Mouse (Mus musculus) testis, postnatal 14 days (tissue): Measurements from ENCODE around the gene Ube2c.
A peak's percentile ranks its signal among the peaks of the same experiment; 100 is the strongest.

Source experiments
- DNase-seq: peaks from one replicate; pipeline ENCODE4 v3.0.0; 2021; ENCODE audit warnings: low spot score

Ube2c gene

DNA sequence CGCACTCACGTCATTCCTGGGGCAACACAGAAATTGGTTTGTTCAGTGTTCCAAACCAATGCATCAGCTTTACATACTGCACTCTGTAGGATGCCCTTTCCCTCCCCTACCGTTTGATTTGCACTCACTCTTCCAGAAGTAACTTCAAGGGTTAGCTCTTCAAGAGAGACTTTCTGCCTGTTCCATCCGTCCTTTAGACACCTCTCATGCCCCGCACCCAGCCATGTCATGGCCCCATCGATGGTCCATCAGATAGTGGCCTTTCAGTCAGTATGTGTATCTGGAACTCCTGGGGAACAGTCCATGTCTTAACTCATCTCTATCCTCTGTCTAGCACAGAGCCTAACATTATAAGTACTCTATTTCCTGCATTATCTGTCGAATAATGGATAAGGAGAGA lies 7.1 kb upstream of the Ube2c start:
- no peak for DNase-seq

GRCm38 (mm10) chr2:164765841-164766240 lies 3.9 kb upstream of the Ube2c start:
- DNase-seq: no peak

DNA sequence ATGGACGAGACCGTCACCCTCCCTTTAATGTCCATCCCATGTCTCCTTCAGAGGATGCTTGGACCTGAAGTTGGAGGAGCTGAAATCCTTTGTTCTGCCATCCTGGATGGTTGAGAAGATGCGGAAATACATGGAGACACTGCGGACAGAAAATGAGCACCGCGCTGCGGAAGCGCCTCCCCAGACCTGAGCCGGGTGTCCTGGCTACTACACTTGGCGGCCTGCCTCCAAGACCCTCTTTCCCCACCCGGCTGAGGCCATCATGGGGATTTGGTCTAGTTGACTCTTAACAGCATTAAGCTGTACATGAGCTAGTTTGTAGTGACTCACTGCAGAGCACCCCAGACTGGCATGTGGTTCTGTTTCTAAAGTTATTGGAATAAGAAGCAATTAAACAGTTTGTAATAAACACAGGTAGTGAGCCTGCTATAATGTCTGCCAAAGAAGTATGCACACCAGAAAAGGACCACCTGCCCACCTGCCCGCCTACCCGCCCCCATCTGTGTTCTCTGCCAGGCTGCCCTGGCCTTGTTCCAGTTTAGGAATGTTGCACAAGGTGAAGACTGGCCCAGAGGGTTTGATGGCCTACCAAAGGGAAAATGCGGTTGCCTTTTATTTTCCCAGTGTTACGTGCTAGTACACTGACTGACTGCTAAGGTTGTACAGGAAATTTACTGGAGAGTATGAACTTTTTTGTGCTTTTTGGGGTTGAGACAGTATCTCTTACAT lies 1.7 kb upstream of the Ube2c start:
- DNase-seq: no peak

- no peak for DNase-seq
Measured at GRCm38 (mm10) chr2:164770279-164770678, 581 bp downstream of the Ube2c start.

GRCm38 (mm10) chr2:164771123-164771522 lies 1.4 kb downstream of the Ube2c start:
- no peak for DNase-seq

GRCm38 (mm10) chr2:164773229-164773988 lies 3.7 kb downstream of the Ube2c start:
- DNase-seq: no peak

- DNase-seq: no peak
Measured at GRCm38 (mm10) chr2:164773989-164774364, 4.3 kb downstream of the Ube2c start.

DNA sequence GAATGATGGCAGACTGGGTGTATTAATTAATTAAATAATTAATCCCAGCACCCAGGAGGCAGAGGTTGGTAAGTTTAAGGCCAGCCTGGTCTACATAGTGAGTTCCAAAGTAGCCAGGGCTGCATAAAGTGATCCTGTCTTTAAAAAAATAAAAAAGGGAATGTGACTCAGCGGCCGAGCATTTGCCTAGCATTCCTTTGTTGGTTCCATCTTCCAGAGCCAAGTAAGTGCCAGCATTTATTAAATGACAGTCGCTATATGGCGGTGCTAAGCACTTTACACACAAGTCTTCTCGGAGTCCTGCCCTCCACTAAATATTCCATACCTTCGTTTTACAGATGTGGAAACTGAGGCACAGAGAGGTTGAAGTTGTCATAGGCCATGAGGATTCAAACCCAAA lies 6.4 kb downstream of the Ube2c start:
- DNase-seq: no peak

GRCm38 (mm10) chr2:164776801-164777200 lies 7.1 kb downstream of the Ube2c start:
- no peak for DNase-seq

DNA sequence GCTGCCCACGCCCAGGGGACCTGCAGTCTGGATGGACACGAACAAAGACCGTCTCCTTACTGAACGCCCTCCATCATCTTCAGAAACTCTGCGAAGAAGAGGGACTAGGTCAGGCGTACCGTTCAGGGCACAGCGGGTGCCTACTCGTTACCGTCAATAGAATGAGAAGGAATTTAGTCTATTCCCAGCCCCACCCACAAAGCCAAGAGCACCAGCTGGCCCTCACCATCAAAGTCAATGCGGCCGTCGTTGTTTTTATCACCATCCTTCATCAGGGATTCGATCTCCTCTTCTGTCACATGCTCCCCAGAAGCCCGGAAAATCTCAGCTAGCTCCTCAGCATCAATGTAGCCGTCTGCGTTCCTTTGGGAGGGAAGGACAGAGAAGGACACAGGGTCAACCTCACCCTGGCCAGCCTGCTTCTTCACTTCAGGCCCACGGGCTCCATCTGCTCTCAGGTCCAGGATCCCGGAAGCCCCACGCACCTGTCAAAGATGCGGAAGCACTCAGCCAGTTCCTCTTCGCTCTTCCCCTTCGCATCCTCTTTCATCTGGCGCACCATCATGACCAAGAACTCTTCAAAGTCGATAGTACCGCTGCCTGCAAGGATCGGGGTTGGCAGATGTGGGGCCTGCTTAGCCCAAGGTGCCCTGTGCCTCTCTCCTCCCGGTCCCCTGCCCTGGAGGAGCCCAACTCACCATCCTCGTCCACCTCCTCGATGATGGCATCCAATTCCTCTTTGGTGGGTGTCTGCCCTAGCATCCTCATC lies 7.7 kb downstream of the Ube2c start:
- DNase-seq: no peak

GRCm38 (mm10) chr2:164778015-164778287 lies 8.3 kb downstream of the Ube2c start:
- no peak for DNase-seq

GRCm38 (mm10) chr2:164778809-164779208 lies 9.1 kb downstream of the Ube2c start:
- DNase-seq: no peak

DNA sequence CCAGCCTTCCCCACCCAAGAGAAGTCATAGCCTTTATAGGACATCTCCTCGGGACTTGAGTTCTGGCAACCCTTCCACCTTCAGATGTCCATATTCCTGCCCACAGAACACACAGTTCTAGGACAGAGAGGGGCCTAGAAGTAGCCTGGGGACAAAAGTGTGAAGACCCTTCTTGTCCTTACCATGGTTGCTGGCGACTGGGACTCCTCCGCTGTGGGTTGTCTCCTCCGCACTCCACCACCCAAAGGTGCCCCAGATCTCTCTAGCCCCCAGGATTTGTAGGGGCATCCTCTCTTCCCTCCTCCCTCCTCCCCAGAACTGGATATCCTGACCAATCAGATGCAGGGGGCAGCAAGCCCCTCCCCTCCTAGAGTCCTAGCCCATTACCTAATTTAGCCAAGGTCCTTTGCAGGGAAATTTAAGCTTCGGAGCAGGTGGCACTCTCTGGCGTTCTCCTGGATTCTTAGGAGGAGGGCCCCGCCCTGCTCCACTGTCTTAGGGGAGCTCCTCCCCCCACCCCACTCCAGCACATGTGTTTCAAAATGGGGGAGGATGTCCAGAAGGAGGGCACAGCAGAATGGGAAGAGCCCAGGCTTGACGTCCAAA lies 9.9 kb downstream of the Ube2c start, which contains the start of gene Tnnc2:
Gene Tnnc2, minus strand, starts transcription at position 487 of the 606 bp plus-strand sequence.
- DNase-seq: no peak

DNA sequence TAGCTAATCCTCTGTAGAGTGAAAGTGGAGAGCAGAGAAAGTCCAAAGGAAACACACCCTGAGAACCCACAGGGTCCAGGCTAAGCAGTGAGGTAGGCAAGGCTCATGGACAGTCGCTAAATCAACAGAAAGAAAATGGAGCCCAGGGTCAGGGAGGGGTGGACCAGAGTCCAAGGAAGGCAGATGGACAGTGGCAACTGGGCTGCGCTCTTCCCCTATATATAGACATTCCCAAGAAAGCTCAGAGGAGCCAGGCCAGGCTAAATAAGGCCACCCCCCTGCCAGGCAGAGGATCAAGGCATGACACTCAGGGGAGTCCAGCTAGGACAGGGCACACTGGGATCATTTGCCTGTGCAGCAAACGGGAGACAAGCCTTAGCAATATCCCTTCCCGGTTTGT lies 12.2 kb downstream of the Ube2c start:
- DNase-seq: no peak

DNA sequence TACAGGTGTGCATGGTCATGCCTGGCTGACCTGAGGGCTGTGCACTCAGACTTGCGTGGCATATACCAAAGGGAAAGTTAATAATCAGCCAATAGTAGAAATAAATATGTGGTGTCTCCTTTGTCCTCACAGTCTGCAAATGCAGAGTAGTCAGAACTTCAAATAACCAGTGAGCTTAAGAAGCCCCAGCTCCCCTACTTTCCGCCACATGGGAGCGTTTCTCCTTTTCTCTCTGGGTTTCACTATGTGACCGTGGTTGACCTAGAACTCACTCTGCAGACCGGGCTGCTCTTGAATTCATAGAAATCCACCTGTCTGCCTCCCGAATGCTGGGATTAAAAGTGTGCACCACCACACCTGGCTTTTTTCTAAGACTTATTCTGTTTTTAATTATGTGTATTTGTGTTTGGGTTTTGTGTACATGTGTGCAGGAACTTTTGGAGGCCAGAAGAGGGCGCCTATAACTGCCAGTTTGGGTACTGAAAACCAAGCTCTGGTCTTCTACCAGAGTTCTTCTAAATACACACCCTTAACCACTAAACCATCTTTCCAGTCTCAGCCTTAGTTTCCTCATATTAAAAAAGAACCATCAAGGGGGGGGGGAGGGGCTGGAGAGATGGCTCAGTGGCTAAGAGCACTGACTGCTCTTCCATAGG lies 14.4 kb downstream of the Ube2c start:
- DNase-seq: no peak

- no peak for DNase-seq
Measured at GRCm38 (mm10) chr2:164784869-164785420, 15.2 kb downstream of the Ube2c start.

- DNase-seq: peak; percentile 89
Measured at GRCm38 (mm10) chr2:164785481-164786387, 16.0 kb downstream of the Ube2c start, which contains the start of gene Snx21. TSS of gene Snx21 (plus strand) at chr2:164785823.

- DNase-seq: no peak
Measured at GRCm38 (mm10) chr2:164786388-164786885, 16.7 kb downstream of the Ube2c start.

- DNase-seq: no peak
Measured at GRCm38 (mm10) chr2:164787032-164787431, 17.3 kb downstream of the Ube2c start.

- DNase-seq: no peak
Measured at GRCm38 (mm10) chr2:164787779-164788178, 18.1 kb downstream of the Ube2c start.
